Mouse (Mus musculus): Measurements from ENCODE around the gene Hoxc5. TPM values are rescaled to one million over a fixed set of nuclear protein-coding genes. Genes with fewer than 3 reads are reported as not detected.

Gene Hoxc5
- total and polyA plus RNA-seq, 2 experiments from 2014 or later, result 0.88 TPM; not detected in 1

DNA sequence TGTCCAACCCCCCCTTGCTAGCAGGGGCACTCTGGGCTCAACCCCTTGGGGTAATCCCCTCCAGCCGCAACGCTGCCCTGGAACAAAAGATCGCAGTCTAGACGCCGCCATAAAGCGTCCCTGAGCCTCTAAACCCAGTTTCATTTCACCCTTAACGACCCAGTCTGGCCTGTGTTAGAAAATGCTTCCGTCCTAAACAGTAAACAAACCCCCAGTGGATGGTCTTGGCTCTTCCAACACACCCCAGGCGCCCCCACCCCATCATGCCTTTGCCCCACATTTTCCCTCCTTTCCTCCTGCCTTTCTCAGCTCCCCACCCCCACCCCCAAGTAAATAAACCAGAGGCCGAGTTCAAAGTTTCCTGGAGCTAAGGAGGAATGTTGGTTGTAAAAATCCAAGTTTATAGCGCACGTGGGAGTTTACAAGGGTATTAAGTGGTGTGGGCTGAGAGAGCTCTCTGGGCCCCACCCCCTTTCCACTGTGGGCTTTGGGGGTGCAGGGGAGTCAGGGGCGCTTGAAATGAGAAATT, 7.5 kb upstream of the Hoxc5 start:
- H3K4me1 ChIP-seq (ENCODE audit: insufficient read depth, low read length), result no peaks in the 10 kb centered on the region
- H3K27me3 ChIP-seq (ENCODE audit: insufficient read depth, low read length), result peaks cover 93% of the 10 kb centered on the region
- no peaks in the 10 kb centered on the region for H3K36me3 ChIP-seq (ENCODE audit: insufficient read depth, low read length)
- H3K4me3 ChIP-seq (ENCODE audit: low read depth, low read length), result no peak overlapping the region
- H3K9me3 ChIP-seq (ENCODE audit: low read length), result no peaks in the 10 kb centered on the region
- ATAC-seq (ENCODE audit: low FRiP score), result no peak
- TF ChIP-seq CTCF (IDR thresholded peaks at IDR 0.05), result no peak
- DNase-seq (ENCODE audit: low spot score), result no peak
- under 1% methylated on average over 13 of the region's 13 CpGs for WGBS
- no peak overlapping the region for H3K4me2 ChIP-seq (ENCODE audit: low read depth, low read length, poor library complexity, severe bottlenecking)
- H3K27ac ChIP-seq (ENCODE audit: low read depth, low read length), result no peak overlapping the region
- no peak overlapping the region for H3K9ac ChIP-seq (replicated peaks; ENCODE audit: low read length, poor library complexity, severe bottlenecking)

DNA sequence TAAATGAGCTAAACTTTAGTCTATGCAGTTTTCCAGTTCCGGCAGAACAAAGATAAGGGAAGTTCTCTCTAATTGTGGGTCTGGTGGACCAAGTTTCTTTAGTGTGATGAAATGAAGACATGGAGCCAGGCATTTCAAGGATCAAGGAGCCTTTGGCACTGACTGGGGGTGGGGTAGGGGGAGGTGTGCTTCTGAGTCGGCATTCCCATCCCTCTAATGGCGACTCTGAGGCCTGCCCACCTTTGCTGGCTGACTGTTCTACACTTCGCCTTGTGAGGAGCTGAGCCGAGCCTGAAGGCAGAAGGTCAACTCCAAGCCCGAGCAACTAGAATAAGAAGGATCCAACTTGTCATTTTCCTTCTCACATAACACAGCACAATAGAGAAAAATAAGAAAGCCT, 5.5 kb upstream of the Hoxc5 start:
- H3K4me2 ChIP-seq (ENCODE audit: low read depth, low read length, poor library complexity, severe bottlenecking), result no peak overlapping the region
- H3K27me3 ChIP-seq (ENCODE audit: insufficient read depth, low read length), result peaks cover 92% of the 10 kb centered on the region
- no peak overlapping the region for H3K9ac ChIP-seq (replicated peaks; ENCODE audit: low read length, poor library complexity, severe bottlenecking)
- TF ChIP-seq CTCF (IDR thresholded peaks at IDR 0.05), result no peak
- H3K4me1 ChIP-seq (ENCODE audit: insufficient read depth, low read length), result no peaks in the 10 kb centered on the region
- H3K4me3 ChIP-seq (ENCODE audit: low read depth, low read length), result no peak overlapping the region
- DNase-seq (ENCODE audit: low spot score) (no peak), ATAC-seq (ENCODE audit: low FRiP score) (no peak)
- no peak overlapping the region for H3K27ac ChIP-seq (ENCODE audit: low read depth, low read length)
- 4% methylated on average over 6 of the region's 6 CpGs for WGBS
- H3K36me3 ChIP-seq (ENCODE audit: insufficient read depth, low read length), result no peaks in the 10 kb centered on the region
- no peaks in the 10 kb centered on the region; the same call in 1 of the 2 replicates for H3K9me3 ChIP-seq (ENCODE audit: low read length)

DNA sequence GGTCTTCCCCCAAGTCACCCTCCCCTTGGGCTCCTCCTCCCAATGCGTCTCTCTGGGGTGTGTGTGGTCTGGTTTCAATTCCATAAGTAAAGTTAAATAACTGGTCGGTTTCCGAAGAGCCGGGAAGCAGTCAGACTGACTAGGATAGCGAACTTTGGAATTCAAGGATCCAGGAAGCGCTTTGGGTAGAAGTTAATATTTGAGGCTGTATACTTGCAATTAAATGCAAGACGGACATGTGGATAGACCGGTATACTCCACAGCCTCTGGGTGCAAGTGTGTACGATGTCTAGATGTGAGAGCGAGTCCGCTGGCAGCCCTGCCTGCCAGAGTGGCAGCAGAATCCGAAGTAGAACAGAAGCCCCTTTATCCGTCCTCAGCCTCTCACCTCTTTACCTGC, 4.8 kb upstream of the Hoxc5 start:
- peaks cover 92% of the 10 kb centered on the region for H3K27me3 ChIP-seq (ENCODE audit: insufficient read depth, low read length)
- H3K4me2 ChIP-seq (ENCODE audit: low read depth, low read length, poor library complexity, severe bottlenecking), result no peak overlapping the region
- no peaks in the 10 kb centered on the region for H3K36me3 ChIP-seq (ENCODE audit: insufficient read depth, low read length)
- H3K4me3 ChIP-seq (ENCODE audit: low read depth, low read length), result no peak overlapping the region
- H3K27ac ChIP-seq (ENCODE audit: low read depth, low read length), result no peak overlapping the region
- no peak for ATAC-seq (ENCODE audit: low FRiP score)
- H3K4me1 ChIP-seq (ENCODE audit: insufficient read depth, low read length), result no peaks in the 10 kb centered on the region
- no peak overlapping the region for H3K9ac ChIP-seq (replicated peaks; ENCODE audit: low read length, poor library complexity, severe bottlenecking)
- 2% methylated on average over 13 of the region's 13 CpGs for WGBS
- no peaks in the 10 kb centered on the region; the same call in 1 of the 2 replicates for H3K9me3 ChIP-seq (ENCODE audit: low read length)
- no peak for TF ChIP-seq CTCF (IDR thresholded peaks at IDR 0.05)
- DNase-seq (ENCODE audit: low spot score), result no peak

DNA sequence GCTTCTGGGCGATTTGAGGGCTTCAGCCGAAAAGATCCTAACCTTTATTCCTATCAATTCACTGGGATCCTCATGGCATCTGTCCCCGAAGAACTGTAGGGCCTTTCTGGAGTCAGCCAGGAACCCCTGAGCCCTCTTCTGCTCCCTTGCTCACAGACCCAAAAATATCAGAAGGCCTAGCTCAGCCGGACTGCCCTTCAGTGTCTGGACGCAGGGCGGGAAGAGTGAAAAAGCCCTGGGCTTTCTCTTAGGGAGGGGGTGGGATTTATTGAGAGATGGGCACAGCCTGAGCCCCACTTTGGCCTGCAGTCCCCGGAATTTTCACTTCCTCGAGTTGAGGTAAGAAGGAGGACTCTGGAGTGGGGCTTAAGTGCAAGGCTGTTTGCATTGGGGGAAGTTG, 4.0 kb upstream of the Hoxc5 start:
- H3K4me1 ChIP-seq (ENCODE audit: insufficient read depth, low read length), result no peaks in the 10 kb centered on the region
- peaks cover 91% of the 10 kb centered on the region for H3K27me3 ChIP-seq (ENCODE audit: insufficient read depth, low read length)
- TF ChIP-seq CTCF (IDR thresholded peaks at IDR 0.05), result no peak
- H3K9ac ChIP-seq (replicated peaks; ENCODE audit: low read length, poor library complexity, severe bottlenecking), result no peak overlapping the region
- no peak overlapping the region for H3K4me2 ChIP-seq (ENCODE audit: low read depth, low read length, poor library complexity, severe bottlenecking)
- H3K9me3 ChIP-seq (ENCODE audit: low read length), result no peaks in the 10 kb centered on the region; the same call in 1 of the 2 replicates
- H3K4me3 ChIP-seq (ENCODE audit: low read depth, low read length), result no peak overlapping the region
- no peaks in the 10 kb centered on the region for H3K36me3 ChIP-seq (ENCODE audit: insufficient read depth, low read length)
- ATAC-seq (ENCODE audit: low FRiP score) (no peak), DNase-seq (ENCODE audit: low spot score) (no peak)
- 3% methylated on average over 8 of the region's 8 CpGs for WGBS
- H3K27ac ChIP-seq (ENCODE audit: low read depth, low read length), result no peak overlapping the region

DNA sequence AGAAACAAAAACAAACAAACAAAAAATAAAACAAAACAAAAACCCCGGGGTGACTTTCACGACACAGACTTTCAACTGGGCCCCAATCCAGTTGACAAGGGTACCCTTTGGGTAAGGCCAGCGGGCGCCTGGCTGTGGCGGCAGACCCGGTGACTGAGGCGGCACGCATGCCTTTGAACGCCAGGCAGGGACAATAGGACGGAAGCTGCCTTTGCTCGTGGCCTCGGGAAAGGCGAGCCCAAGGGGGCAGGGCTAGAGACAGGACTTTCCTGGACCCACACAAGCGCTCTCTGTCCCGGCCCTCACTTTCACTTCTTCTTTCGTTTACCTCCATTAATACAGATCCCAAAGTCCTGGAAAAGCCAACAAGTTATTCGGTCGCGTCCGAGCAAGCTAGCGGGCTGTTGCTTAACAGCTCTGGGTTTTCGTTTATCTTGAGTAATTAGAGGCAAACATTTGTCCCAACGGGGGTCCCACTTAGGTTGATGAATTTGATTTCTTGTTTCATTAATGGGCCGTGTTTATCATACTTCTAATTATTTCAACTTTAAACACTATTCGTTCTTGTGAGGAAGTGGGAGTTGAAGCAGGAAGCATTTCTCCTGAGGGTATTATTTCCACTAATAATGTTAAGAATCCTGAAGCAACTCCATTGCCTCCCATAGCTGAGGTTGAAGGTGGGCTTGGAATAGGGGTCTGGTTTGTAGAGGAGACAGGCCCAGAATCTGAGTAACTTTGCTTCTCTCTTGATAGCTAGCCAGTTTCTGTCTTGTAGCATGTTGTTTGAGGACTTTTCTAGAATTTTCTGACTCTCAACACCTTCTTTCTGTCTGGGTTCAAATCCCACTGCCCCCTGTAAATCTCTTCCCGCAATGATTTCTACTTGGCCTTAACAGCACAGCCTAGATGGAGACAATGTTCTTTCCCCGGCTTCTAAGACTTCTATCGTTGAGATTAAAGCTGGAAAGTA, 3.3 kb upstream of the Hoxc5 start:
- Histone ChIP-seq H3K9me3 (ENCODE audit: low read length) (no peaks in the 10 kb centered on the region; the same call in 1 of the 2 replicates), H3K27me3 (ENCODE audit: insufficient read depth, low read length) (peaks cover 90% of the 10 kb centered on the region), H3K4me3 (ENCODE audit: low read depth, low read length) (no peak overlapping the region), H3K4me2 (ENCODE audit: low read depth, low read length, poor library complexity, severe bottlenecking) (no peak overlapping the region), H3K36me3 (ENCODE audit: insufficient read depth, low read length) (no peaks in the 10 kb centered on the region), H3K27ac (ENCODE audit: low read depth, low read length) (no peak overlapping the region), H3K4me1 (ENCODE audit: insufficient read depth, low read length) (no peaks in the 10 kb centered on the region), H3K9ac (replicated peaks; ENCODE audit: low read length, poor library complexity, severe bottlenecking) (no peak overlapping the region)
- no peak for DNase-seq (ENCODE audit: low spot score)
- whole genome bisulfite sequencing, result 2% methylated on average over 28 of the region's 28 CpGs
- TF ChIP-seq CTCF (IDR thresholded peaks at IDR 0.05), result no peak
- no peak for ATAC-seq (ENCODE audit: low FRiP score)
